26 mouse cellular contexts compared by ENCODE assay signal in the genomic region with DNA sequence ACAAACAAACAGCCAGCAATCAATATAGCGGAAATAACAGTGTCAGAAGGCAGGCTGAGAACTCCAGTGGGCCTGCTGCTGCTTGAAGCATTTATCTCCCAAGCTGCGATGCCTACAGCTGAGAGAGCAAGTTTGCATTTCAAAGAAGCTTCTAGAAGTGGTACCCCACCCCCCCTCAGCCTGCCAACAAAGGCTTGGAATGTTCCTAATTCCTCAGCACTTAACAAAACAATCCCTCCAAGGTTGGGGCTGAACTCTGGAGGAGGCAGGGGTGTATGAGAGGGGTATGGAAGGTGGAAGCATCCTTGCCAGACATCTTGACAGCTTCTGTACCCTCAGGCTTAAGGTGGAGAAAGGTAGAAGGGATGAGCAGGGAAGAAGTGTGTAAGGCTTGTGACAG.
DNase-seq lines count a peak whose midpoint lies in the region; ATAC-seq and TF ChIP-seq lines count a peak whose summit lies in the region.
"Had no signal": no experiment of that assay in that cellular context is flagged by ENCODE, and none has a peak within 500 bp of the region (broad histone marks: within the 10 kb centered on the region; RNA-seq: fewer than 3 reads in every experiment).

No protein-coding gene starts in this region.

- no peak overlapping the region for H3K4me3 ChIP-seq in forebrain, postnatal 0 days (ENCODE audit: low read depth, low read length)
- no peak overlapping the region for H3K4me3 ChIP-seq in forebrain, embryonic 11.5 days (ENCODE audit: low read depth, low read length)
- H3K4me3 ChIP-seq in lung, embryonic 16.5 days (ENCODE audit: low read length), result no peak overlapping the region
- H3K4me3 ChIP-seq in embryonic facial prominence, embryonic 14.5 days (ENCODE audit: low read depth, low read length), result no peak overlapping the region
- H3K4me3 ChIP-seq in hindbrain, embryonic 14.5 days (replicated peaks; ENCODE audit: low read length), result no peak overlapping the region
- H3K4me3 ChIP-seq: forebrain, embryonic 10.5 days; heart, embryonic 15.5 days; hindbrain, embryonic 15.5 days; layer of hippocampus, adult 2 months; left cerebral cortex, adult 2 months; limb, embryonic 12.5 days; liver, embryonic 15.5 days; midbrain, embryonic 12.5 days; myocyte; neural tube, embryonic 12.5 days had no signal

- H3K27me3 ChIP-seq in forebrain, postnatal 0 days (ENCODE audit: insufficient read depth, low read length), result no peaks in the 10 kb centered on the region; the same call in 1 of the 2 replicates
- H3K27me3 ChIP-seq in forebrain, embryonic 11.5 days (ENCODE audit: control insufficient read depth, insufficient read depth, low read length), result no peaks in the 10 kb centered on the region
- H3K27me3 ChIP-seq in lung, embryonic 16.5 days (ENCODE audit: control insufficient read depth, insufficient read depth, low read depth, low read length), result no peaks in the 10 kb centered on the region
- peaks cover 4% of the 10 kb centered on the region; the same call in 1 of the 2 replicates for H3K27me3 ChIP-seq in embryonic facial prominence, embryonic 14.5 days (replicated peaks; ENCODE audit: control insufficient read depth, insufficient read depth, low read length)
- no peaks in the 10 kb centered on the region for H3K27me3 ChIP-seq in hindbrain, embryonic 14.5 days (ENCODE audit: control insufficient read depth, insufficient read depth, low read length)
- H3K27me3 ChIP-seq: heart, embryonic 15.5 days; hindbrain, embryonic 15.5 days; liver, embryonic 15.5 days; midbrain, embryonic 12.5 days; neural tube, embryonic 12.5 days had no signal

- H3K9me3 ChIP-seq in forebrain, postnatal 0 days (ENCODE audit: low read length), result no peaks in the 10 kb centered on the region
- no peaks in the 10 kb centered on the region for H3K9me3 ChIP-seq in forebrain, embryonic 11.5 days (ENCODE audit: control insufficient read depth, low read length)
- no peaks in the 10 kb centered on the region for H3K9me3 ChIP-seq in lung, embryonic 16.5 days (ENCODE audit: control insufficient read depth, low read length)
- no peaks in the 10 kb centered on the region for H3K9me3 ChIP-seq in embryonic facial prominence, embryonic 14.5 days (ENCODE audit: control insufficient read depth, low read length)
- no peaks in the 10 kb centered on the region for H3K9me3 ChIP-seq in hindbrain, embryonic 14.5 days (ENCODE audit: control insufficient read depth, low read length)
- H3K9me3 ChIP-seq: forebrain, embryonic 10.5 days; heart, embryonic 15.5 days; hindbrain, embryonic 15.5 days; limb, embryonic 12.5 days; liver, embryonic 15.5 days; midbrain, embryonic 12.5 days; neural tube, embryonic 12.5 days had no signal

- H3K4me1 ChIP-seq in forebrain, postnatal 0 days (ENCODE audit: insufficient read depth), result no peaks in the 10 kb centered on the region
- no peaks in the 10 kb centered on the region for H3K4me1 ChIP-seq in forebrain, embryonic 11.5 days (replicated peaks; ENCODE audit: control insufficient read depth, insufficient read depth, low read length)
- H3K4me1 ChIP-seq in lung, embryonic 16.5 days (replicated peaks; ENCODE audit: control insufficient read depth, insufficient read depth, low read length), result peaks cover 4% of the 10 kb centered on the region
- 0 out of 2 replicates have a peak, but pooled peaks cover 5% of the 10 kb centered on the region for H3K4me1 ChIP-seq in embryonic facial prominence, embryonic 14.5 days (ENCODE audit: control insufficient read depth, insufficient read depth, low read length)
- no peaks in the 10 kb centered on the region for H3K4me1 ChIP-seq in hindbrain, embryonic 14.5 days (replicated peaks; ENCODE audit: control insufficient read depth, insufficient read depth, low read length)
- H3K4me1 ChIP-seq: hindbrain, embryonic 15.5 days; limb, embryonic 12.5 days; liver, embryonic 15.5 days; midbrain, embryonic 12.5 days; neural tube, embryonic 12.5 days had no signal

- H3K4me2 ChIP-seq in forebrain, postnatal 0 days (ENCODE audit: low read depth), result no peak overlapping the region
- no peak overlapping the region for H3K4me2 ChIP-seq in forebrain, embryonic 11.5 days (ENCODE audit: low read depth, low read length, severe bottlenecking)
- no peak overlapping the region for H3K4me2 ChIP-seq in lung, embryonic 16.5 days (ENCODE audit: low read depth, low read length)
- H3K4me2 ChIP-seq in embryonic facial prominence, embryonic 14.5 days (ENCODE audit: low read depth, low read length), result no peak overlapping the region
- H3K4me2 ChIP-seq in hindbrain, embryonic 14.5 days (replicated peaks), result no peak overlapping the region
- H3K4me2 ChIP-seq: heart, embryonic 15.5 days; hindbrain, embryonic 15.5 days; limb, embryonic 12.5 days; liver, embryonic 15.5 days; midbrain, embryonic 12.5 days; neural tube, embryonic 12.5 days had no signal

- H3K27ac ChIP-seq in forebrain, postnatal 0 days (ENCODE audit: low read depth, low read length), result no peak overlapping the region
- H3K27ac ChIP-seq in forebrain, embryonic 11.5 days (ENCODE audit: low read depth, low read length), result no peak overlapping the region
- no peak overlapping the region for H3K27ac ChIP-seq in lung, embryonic 16.5 days (ENCODE audit: low read length)
- H3K27ac ChIP-seq in embryonic facial prominence, embryonic 14.5 days (replicated peaks; ENCODE audit: low read depth, low read length), result no peak overlapping the region
- no peak overlapping the region for H3K27ac ChIP-seq in hindbrain, embryonic 14.5 days
- H3K27ac ChIP-seq: forebrain, embryonic 10.5 days; heart, embryonic 15.5 days; hindbrain, embryonic 15.5 days; layer of hippocampus, adult 2 months; left cerebral cortex, adult 2 months; limb, embryonic 12.5 days; liver, embryonic 15.5 days; midbrain, embryonic 12.5 days; neural tube, embryonic 12.5 days had no signal

- no peak for TF ChIP-seq CTCF in forebrain, postnatal 0 days (IDR thresholded peaks at IDR 0.05; ENCODE audit: low read depth)

- no peak for DNase-seq in forebrain, postnatal 0 days
- DNase-seq in forebrain, embryonic 11.5 days (ENCODE audit: low spot score), result no peak
- DNase-seq in lung, postnatal 25 days (ENCODE audit: low spot score), result no peak
- DNase-seq in ES-CJ7 (ENCODE audit: low read depth, low spot score), result peak; percentile 96
- DNase-seq in embryonic facial prominence, embryonic 14.5 days (ENCODE audit: low spot score), result peak; percentile 18
- DNase-seq in hindbrain, embryonic 14.5 days (ENCODE audit: low spot score), result no peak
- DNase-seq: adrenal gland, postnatal 10 days; cerebellum, adult 8-10 months; cerebellum, postnatal 25 days; gastrocnemius, postnatal 10 days; kidney, adult 18-20 months; kidney, postnatal 36 days; thymus, postnatal 25 days had no signal

- no peak overlapping the region for H3K9ac ChIP-seq in forebrain, postnatal 0 days
- H3K9ac ChIP-seq in forebrain, embryonic 11.5 days (ENCODE audit: low read length), result no peak overlapping the region
- no peak overlapping the region for H3K9ac ChIP-seq in lung, embryonic 16.5 days (ENCODE audit: low read length)
- no peak overlapping the region for H3K9ac ChIP-seq in embryonic facial prominence, embryonic 14.5 days (ENCODE audit: low read depth, low read length)
- H3K9ac ChIP-seq in hindbrain, embryonic 14.5 days, result no peak overlapping the region
- H3K9ac ChIP-seq: heart, embryonic 15.5 days; hindbrain, embryonic 15.5 days; limb, embryonic 12.5 days; liver, embryonic 15.5 days; midbrain, embryonic 12.5 days; neural tube, embryonic 12.5 days had no signal

- WGBS in forebrain, postnatal 0 days, result 23% methylated on average over 2 of the region's 2 CpGs
- WGBS in forebrain, embryonic 11.5 days, result 29% methylated on average over 2 of the region's 2 CpGs
- 23% methylated on average over 2 of the region's 2 CpGs for WGBS in lung, embryonic 16.5 days
- whole genome bisulfite sequencing in embryonic facial prominence, embryonic 14.5 days, result 25% methylated on average over 2 of the region's 2 CpGs
- WGBS in hindbrain, embryonic 14.5 days, result 30% methylated on average over 2 of the region's 2 CpGs

- ATAC-seq in forebrain, postnatal 0 days, result peak; percentile 24; the same call in 1 of the 2 replicates
- no peak for ATAC-seq in forebrain, embryonic 11.5 days (replicated peaks; ENCODE audit: low FRiP score)
- ATAC-seq in lung, embryonic 16.5 days (ENCODE audit: low read depth), result 0 out of 2 replicates have a peak, but pooled peaks have one; percentile 3
- ATAC-seq in embryonic facial prominence, embryonic 14.5 days (ENCODE audit: low read depth), result no peak
- ATAC-seq in hindbrain, embryonic 14.5 days (ENCODE audit: low FRiP score), result no peak
- ATAC-seq: forebrain, embryonic 16.5 days; lung, postnatal 0 days had no signal

- H3K36me3 ChIP-seq in forebrain, postnatal 0 days (ENCODE audit: insufficient read depth), result no peaks in the 10 kb centered on the region
- no peaks in the 10 kb centered on the region for H3K36me3 ChIP-seq in forebrain, embryonic 11.5 days (ENCODE audit: control insufficient read depth, insufficient read depth, low read length)
- H3K36me3 ChIP-seq in lung, embryonic 16.5 days (ENCODE audit: control insufficient read depth, insufficient read depth, low read length), result no peaks in the 10 kb centered on the region
- no peaks in the 10 kb centered on the region for H3K36me3 ChIP-seq in embryonic facial prominence, embryonic 14.5 days (ENCODE audit: control insufficient read depth, insufficient read depth, low read length)
- no peaks in the 10 kb centered on the region for H3K36me3 ChIP-seq in hindbrain, embryonic 14.5 days (replicated peaks; ENCODE audit: control insufficient read depth, insufficient read depth)
- H3K36me3 ChIP-seq: forebrain, embryonic 10.5 days; heart, embryonic 15.5 days; hindbrain, embryonic 15.5 days; limb, embryonic 12.5 days; liver, embryonic 15.5 days; midbrain, embryonic 12.5 days; neural tube, embryonic 12.5 days had no signal

Comparison
In these comparisons a context has a peak if more than half of its experiments do, and no peak if none do; other contexts are left out.
1. ATAC-seq: peak in forebrain, postnatal 0 days (single experiment) and lung, embryonic 16.5 days (single experiment); none in forebrain, embryonic 11.5 days (single experiment), embryonic facial prominence, embryonic 14.5 days (single experiment) and hindbrain, embryonic 14.5 days (single experiment).
2. DNase-seq: peak in ES-CJ7 (single experiment) and embryonic facial prominence, embryonic 14.5 days (single experiment); none in forebrain, postnatal 0 days (single experiment), forebrain, embryonic 11.5 days (single experiment), lung, postnatal 25 days (single experiment) and hindbrain, embryonic 14.5 days (single experiment).